8 mouse cellular contexts compared by ENCODE assay signal in genomic region chr13:41146271-41146670, GRCm38 (mm10). TPM values are rescaled to one million over a fixed set of nuclear protein-coding genes. Genes with fewer than 3 reads are reported as not detected.
DNase-seq lines count a peak whose midpoint lies in the region; ATAC-seq and TF ChIP-seq lines count a peak whose summit lies in the region.
"Had no signal": no experiment of that assay in that cellular context is flagged by ENCODE, and none has a peak within 500 bp of the region (broad histone marks: within the 10 kb centered on the region; RNA-seq: fewer than 3 reads in every experiment).

No protein-coding gene starts in this region.

- no peaks in the 10 kb centered on the region for H3K36me3 ChIP-seq in liver, postnatal 0 days (replicated peaks; ENCODE audit: insufficient read depth, low read length)
- H3K36me3 ChIP-seq: limb, embryonic 13.5 days had no signal

- H3K27ac ChIP-seq in liver, postnatal 0 days (ENCODE audit: low read depth) = no peak overlapping the region
- H3K27ac ChIP-seq: limb, embryonic 13.5 days had no signal

- H3K4me3 ChIP-seq in liver, postnatal 0 days (ENCODE audit: low read depth, low read length) = no peak overlapping the region
- H3K4me3 ChIP-seq: limb, embryonic 13.5 days had no signal

- TF ChIP-seq EP300 in liver, postnatal 0 days (IDR thresholded peaks at IDR 0.05; ENCODE audit: low read depth) = no peak

- no peaks in the 10 kb centered on the region for H3K27me3 ChIP-seq in liver, postnatal 0 days (ENCODE audit: insufficient read depth, low read length)
- H3K27me3 ChIP-seq: limb, embryonic 13.5 days had no signal

- H3K9me3 ChIP-seq in liver, postnatal 0 days (ENCODE audit: low read length) = no peaks in the 10 kb centered on the region
- H3K9me3 ChIP-seq: limb, embryonic 13.5 days had no signal

- ATAC-seq in erythroblast, adult 5-6 weeks (replicated peaks; ENCODE audit: low FRiP score, poor library complexity, severe bottlenecking) = peak; percentile 77
- ATAC-seq in liver, postnatal 0 days = no peak

- peak; percentile 72 for DNase-seq in 416B (ENCODE audit: low read depth)
- DNase-seq in CD8-positive naive resting alpha-beta T cell, adult 2 months (ENCODE audit: low read depth in 2 of 2, low spot score in 2 of 2) = peak; percentile 34 to 37
- peak; percentile 67 for DNase-seq in brain, embryonic 14.5 days (ENCODE audit: low read depth)
- DNase-seq in kidney, postnatal 25 days = peak; percentile 52 to 81
- DNase-seq in liver, postnatal 0 days = peak; percentile 68
- peak; percentile 61 for DNase-seq in right cerebral cortex, postnatal 14 days

- TF ChIP-seq POLR2A in brain, embryonic 14.5 days (IDR thresholded peaks at IDR 0.05; ENCODE audit: borderline replicate concordance, extremely low read depth, insufficient read depth, insufficient read length, poor library complexity, severe bottlenecking) = no peak

- H3K9ac ChIP-seq in liver, postnatal 0 days (replicated peaks) = no peak overlapping the region
- H3K9ac ChIP-seq: limb, embryonic 13.5 days had no signal

- no peaks in the 10 kb centered on the region for H3K4me1 ChIP-seq in liver, postnatal 0 days (ENCODE audit: insufficient read depth)
- H3K4me1 ChIP-seq: limb, embryonic 13.5 days had no signal

- peak; percentile 71; the same call in 1 of the 2 replicates for TF ChIP-seq CTCF in brain, embryonic 14.5 days (IDR thresholded peaks at IDR 0.05; ENCODE audit: borderline replicate concordance, extremely low read depth, insufficient read depth, insufficient read length)
- peak; percentile 90 for TF ChIP-seq CTCF in liver, postnatal 0 days (IDR thresholded peaks at IDR 0.05; ENCODE audit: low read depth)

- 73% methylated on average over 10 of the region's 10 CpGs for WGBS in liver, postnatal 0 days (ENCODE audit: insufficient replicate concordance)

- H3K4me2 ChIP-seq in liver, postnatal 0 days (ENCODE audit: low read depth, low read length) = no peak overlapping the region
- H3K4me2 ChIP-seq: limb, embryonic 13.5 days had no signal

RNA-seq across cellular contexts. Expression of gene Sycp2l, which starts 32.2 kb away (rescaled TPM):
- 0.04 TPM in 1 of 2 replicates, not detected in the other for polyA plus RNA-seq in brain, embryonic 14.5 days (2012; rRNA removed)
- not detected in 2 replicates for total RNA-seq in erythroblast, adult 5-6 weeks (2015; ENCODE audit: low replicate concordance)
- total RNA-seq in erythroblast, adult 5-6 weeks (2017; ENCODE audit: low replicate concordance) = not detected in 2 replicates
- polyA plus RNA-seq in liver, postnatal 0 days (2015; fragmentation: Nextera tagmentation; extraction: Ambion mirVana) = not detected in 2 replicates
- polyA plus RNA-seq: limb, embryonic 13.5 days had no signal

RNA-seq across cellular contexts. Expression of gene Gcm2, which starts 35.4 kb away (rescaled TPM):
- polyA plus RNA-seq in brain, embryonic 14.5 days (2012; rRNA removed) = not detected in 2 replicates
- total RNA-seq in erythroblast, adult 5-6 weeks (2015; ENCODE audit: low replicate concordance) = not detected in 2 replicates
- total RNA-seq in erythroblast, adult 5-6 weeks (2017; ENCODE audit: low replicate concordance) = not detected in 2 replicates
- not detected in 2 replicates for polyA plus RNA-seq in liver, postnatal 0 days (2015; fragmentation: Nextera tagmentation; extraction: Ambion mirVana)
- polyA plus RNA-seq: limb, embryonic 13.5 days had no signal
